Mouse (Mus musculus) forebrain, embryonic 15.5 days (tissue): ENCODE data around the gene P2rx3. TPM values are rescaled to one million over a fixed set of nuclear protein-coding genes. Genes with fewer than 3 reads are reported as not detected.

ENCODE experiments used
- polyA plus RNA-seq: library from polyadenylated mRNA; unstranded; fragments of >200 nt; fragmentation: Nextera tagmentation; extraction: Ambion mirVana; gene quantifications from 2 replicates; pipeline ENCODE4 v1.2.1, GENCODE M21; 2015

Gene P2rx3
- polyA plus RNA-seq, 1 experiment from 2014 or later, result 1.1 TPM

Other genes with a start within 250 kb of the P2rx3 start
- gene Ube2l6, start 238.6 kb downstream of the P2rx3 start, polyA plus RNA-seq, result 20.4 and 20.9 TPM in 2 replicates
- 0.14 TPM in 1 of 2 replicates, not detected in the other for gene Smtnl1, start 214.8 kb downstream of the P2rx3 start, polyA plus RNA-seq
- 61.4 and 66.5 TPM in 2 replicates for gene Timm10, start 210.5 kb downstream of the P2rx3 start, polyA plus RNA-seq
- gene Slc43a1, start 198.6 kb downstream of the P2rx3 start, polyA plus RNA-seq, result 2.5 and 3.4 TPM in 2 replicates
- 12.8 and 16.3 TPM in 2 replicates for gene Rtn4rl2, start 150.8 kb downstream of the P2rx3 start, polyA plus RNA-seq
- 3.8 and 4.2 TPM in 2 replicates for gene Slc43a3, start 100.9 kb downstream of the P2rx3 start, polyA plus RNA-seq
- gene Prg2, start 57.0 kb downstream of the P2rx3 start, polyA plus RNA-seq, result 0.31 TPM in 1 of 2 replicates, not detected in the other
- gene Prg3, start 49.2 kb downstream of the P2rx3 start, polyA plus RNA-seq, result not detected in 2 replicates
- gene Ssrp1, start 228 bp downstream of the P2rx3 start, polyA plus RNA-seq, result 229 and 235 TPM in 2 replicates
- 22.0 and 29.2 TPM in 2 replicates for gene Tnks1bp1, start 10.6 kb upstream of the P2rx3 start, polyA plus RNA-seq
- gene Aplnr, start 98.8 kb upstream of the P2rx3 start, polyA plus RNA-seq, result 19.3 and 19.7 TPM in 2 replicates
- 10.5 and 10.9 TPM in 2 replicates for gene Lrrc55, start 159.7 kb upstream of the P2rx3 start, polyA plus RNA-seq